Mouse (Mus musculus) heart, postnatal 25 days (tissue): ENCODE measurements around the gene Batf2. TPM values are rescaled to one million over a fixed set of nuclear protein-coding genes. Genes with fewer than 3 reads are reported as not detected.
"Not testable (repeated sequence)": the region's sequence is repeated elsewhere in the genome, so short reads cannot be mapped to it uniquely, and the experiment has no call there.

Source experiments
- DNase-seq: peaks from one replicate; pipeline ENCODE4 v3.0.0; 2022; ENCODE audit warnings: low spot score
- intact Hi-C: fragments of 180-260 bp; cut with DNase I; formaldehyde crosslinking; loops from one replicate; pipeline ENCODE4 v1.15.1; 2025
- total RNA-seq, 2 experiments: library from RNA; stranded (reverse); gene quantifications; 2 replicates each; pipeline ENCODE4 v1.2.3; 2021

Gene Batf2
- total RNA-seq, 2 experiments from 2014 or later: 0.78 to 0.87 TPM

GRCm38 (mm10) chr19:6127760-6128341, 12.9 kb upstream of the Batf2 start, which contains the start of gene Snx15:
Gene Snx15 (minus strand): TSS chr19:6128304.
- intact Hi-C loops: loop anchor here (10.0 kb wide), 1 partner anchor 207 kb away; the partner anchor contains the start of gene Men1

GRCm38 (mm10) chr19:6130414-6131128, 10.2 kb upstream of the Batf2 start:
- DNase-seq, intact Hi-C loops: not testable (repeated sequence)

More at GRCm38 (mm10) chr19:6127760-6128341, 12.9 kb upstream of the Batf2 start, which contains the start of gene Snx15:
- peak; percentile 92 for DNase-seq

- no peak for DNase-seq
- intact Hi-C loops: no loop called here
Measured at GRCm38 (mm10) chr19:6132171-6132827, 8.5 kb upstream of the Batf2 start.

GRCm38 (mm10) chr19:6133197-6133596, 7.6 kb upstream of the Batf2 start:
- DNase-seq, intact Hi-C loops: not testable (repeated sequence)

GRCm38 (mm10) chr19:6136397-6136796, 4.4 kb upstream of the Batf2 start:
- no peak for DNase-seq
- intact Hi-C loops: no loop called here

GRCm38 (mm10) chr19:6139701-6140100, 1.1 kb upstream of the Batf2 start:
- DNase-seq: no peak
- intact Hi-C loops: loop anchor here (5.0 kb wide), 1 partner anchor 98 kb away; the partner anchor contains the start of gene Ppp2r5b

GRCm38 (mm10) chr19:6140374-6140677, 457 bp upstream of the Batf2 start:
- intact Hi-C loops: loop anchor here (5.0 kb wide), 1 partner anchor 97 kb away; the partner anchor contains the start of gene Ppp2r5b

GRCm38 (mm10) chr19:6141394-6141749, 589 bp downstream of the Batf2 start, which contains the start of gene Arl2:
Gene Arl2 (minus strand): TSS chr19:6141548.
- intact Hi-C loops: loop anchor here (5.0 kb wide), 1 partner anchor 96 kb away; the partner anchor contains the start of gene Ppp2r5b
- DNase-seq: peak; percentile 26

More at GRCm38 (mm10) chr19:6140374-6140677, 457 bp upstream of the Batf2 start:
- DNase-seq: no peak

GRCm38 (mm10) chr19:6144842-6145241, 4.1 kb downstream of the Batf2 start:
- intact Hi-C loops: loop anchor here (5.0 kb wide), 1 partner anchor 92 kb away; the partner anchor contains the start of gene Ppp2r5b
- no peak for DNase-seq

- no peak for DNase-seq
- intact Hi-C loops: no loop called here
Measured at GRCm38 (mm10) chr19:6155174-6155573, 14.4 kb downstream of the Batf2 start.

- intact Hi-C loops: no loop called here
Measured at GRCm38 (mm10) chr19:6156372-6156771, 15.6 kb downstream of the Batf2 start.

GRCm38 (mm10) chr19:6157220-6157619, 16.4 kb downstream of the Batf2 start:
- intact Hi-C loops: no loop called here
- DNase-seq: no peak

More at GRCm38 (mm10) chr19:6156372-6156771, 15.6 kb downstream of the Batf2 start:
- DNase-seq: no peak

GRCm38 (mm10) chr19:6163872-6164547, 23.2 kb downstream of the Batf2 start:
- DNase-seq: peak; percentile 14
- intact Hi-C loops: no loop called here

- intact Hi-C loops: no loop called here
Measured at GRCm38 (mm10) chr19:6166750-6167149, 26.0 kb downstream of the Batf2 start.

GRCm38 (mm10) chr19:6171215-6171614, 30.4 kb downstream of the Batf2 start:
- no peak for DNase-seq
- intact Hi-C loops: no loop called here

More at GRCm38 (mm10) chr19:6166750-6167149, 26.0 kb downstream of the Batf2 start:
- DNase-seq: no peak

- no peak for DNase-seq
- intact Hi-C loops: no loop called here
Measured at GRCm38 (mm10) chr19:6174771-6175170, 34.0 kb downstream of the Batf2 start.

GRCm38 (mm10) chr19:6178775-6179174, 38.0 kb downstream of the Batf2 start:
- no peak for DNase-seq

GRCm38 (mm10) chr19:6181629-6182028, 40.8 kb downstream of the Batf2 start:
- DNase-seq: no peak
- intact Hi-C loops: no loop called here

More at GRCm38 (mm10) chr19:6178775-6179174, 38.0 kb downstream of the Batf2 start:
- intact Hi-C loops: no loop called here

GRCm38 (mm10) chr19:6182534-6182933, 41.8 kb downstream of the Batf2 start:
- intact Hi-C loops: no loop called here
- DNase-seq: no peak

- intact Hi-C loops: no loop called here
- DNase-seq: no peak
Measured at GRCm38 (mm10) chr19:6184131-6184530, 43.3 kb downstream of the Batf2 start, which contains the start of gene Majin. Gene Majin (plus strand): TSS chr19:6184388.
